Comparison of ENCODE assay signal across 16 mouse cellular contexts in genomic region chr14:21608886-21609285, GRCm38 (mm10).
DNase-seq lines count a peak whose midpoint lies in the region; ATAC-seq lines count a peak whose summit lies in the region.
"Had no signal": no experiment of that assay in that cellular context is flagged by ENCODE, and none has a peak within 500 bp of the region (broad histone marks: within the 10 kb centered on the region; RNA-seq: fewer than 3 reads in every experiment).

No protein-coding gene starts in this region.

- no peak for DNase-seq in forebrain, embryonic 10.5 days (ENCODE audit: extremely low spot score, low spot score)
- peak; percentile 53 for DNase-seq in forebrain, embryonic 14.5 days (ENCODE audit: low spot score)
- DNase-seq in gastrocnemius, adult 18-20 months (ENCODE audit: low spot score): no peak
- no peak for DNase-seq in frontal cortex, postnatal 14 days (ENCODE audit: low spot score in 2 of 2)
- DNase-seq: cerebellum, adult 8-10 months; gastrocnemius, postnatal 14 days; kidney, adult 9 months had no signal

- H3K4me3 ChIP-seq in kidney, embryonic 16.5 days (ENCODE audit: low read length): no peak overlapping the region
- H3K4me3 ChIP-seq in kidney, embryonic 14.5 days (ENCODE audit: low read length): no peak overlapping the region
- H3K4me3 ChIP-seq in forebrain, embryonic 10.5 days: no peak overlapping the region
- no peak overlapping the region for H3K4me3 ChIP-seq in forebrain, embryonic 14.5 days (ENCODE audit: low read depth, low read length)
- H3K4me3 ChIP-seq in midbrain, embryonic 16.5 days (ENCODE audit: low read depth, low read length): no peak overlapping the region
- H3K4me3 ChIP-seq: embryonic facial prominence, embryonic 10.5 days; heart, embryonic 15.5 days; intestine, embryonic 15.5 days; limb, embryonic 15.5 days; liver, embryonic 15.5 days had no signal

- 30% methylated on average over 4 of the region's 4 CpGs for WGBS in kidney, embryonic 16.5 days
- 28% methylated on average over 4 of the region's 4 CpGs for WGBS in kidney, embryonic 14.5 days
- 36% methylated on average over 4 of the region's 4 CpGs for WGBS in forebrain, embryonic 10.5 days
- 2% methylated on average over 4 of the region's 4 CpGs for WGBS in forebrain, embryonic 14.5 days
- 7% methylated on average over 4 of the region's 4 CpGs for WGBS in midbrain, embryonic 16.5 days

- H3K27me3 ChIP-seq in kidney, embryonic 16.5 days (ENCODE audit: insufficient read depth, low read length): no peaks in the 10 kb centered on the region
- no peaks in the 10 kb centered on the region for H3K27me3 ChIP-seq in kidney, embryonic 14.5 days (ENCODE audit: control insufficient read depth, insufficient read depth, low read length)
- no peaks in the 10 kb centered on the region for H3K27me3 ChIP-seq in forebrain, embryonic 10.5 days (ENCODE audit: poor library complexity, severe bottlenecking)
- H3K27me3 ChIP-seq in forebrain, embryonic 14.5 days (replicated peaks; ENCODE audit: control insufficient read depth, insufficient read depth, low read length): no peaks in the 10 kb centered on the region
- no peaks in the 10 kb centered on the region for H3K27me3 ChIP-seq in midbrain, embryonic 16.5 days (ENCODE audit: control insufficient read depth, insufficient read depth, low read depth, low read length)
- H3K27me3 ChIP-seq: heart, embryonic 15.5 days; intestine, embryonic 15.5 days; limb, embryonic 15.5 days; liver, embryonic 15.5 days had no signal

- no peak for ATAC-seq in kidney, embryonic 16.5 days (ENCODE audit: low FRiP score, low TSS enrichment)
- ATAC-seq in kidney, embryonic 14.5 days (ENCODE audit: low FRiP score, low TSS enrichment): no peak
- no peak; the same call in 1 of the 2 replicates for ATAC-seq in forebrain, embryonic 14.5 days
- no peak for ATAC-seq in midbrain, embryonic 16.5 days
- ATAC-seq: intestine, embryonic 15.5 days had no signal

- H3K9me3 ChIP-seq in kidney, embryonic 16.5 days (ENCODE audit: low read length): no peaks in the 10 kb centered on the region
- H3K9me3 ChIP-seq in kidney, embryonic 14.5 days (ENCODE audit: control insufficient read depth, low read length): no peaks in the 10 kb centered on the region
- H3K9me3 ChIP-seq in forebrain, embryonic 10.5 days: no peaks in the 10 kb centered on the region
- H3K9me3 ChIP-seq in forebrain, embryonic 14.5 days (replicated peaks; ENCODE audit: control insufficient read depth, low read length): no peaks in the 10 kb centered on the region
- no peaks in the 10 kb centered on the region for H3K9me3 ChIP-seq in midbrain, embryonic 16.5 days (replicated peaks; ENCODE audit: control insufficient read depth, low read length, poor library complexity, severe bottlenecking)
- H3K9me3 ChIP-seq: embryonic facial prominence, embryonic 10.5 days; heart, embryonic 15.5 days; intestine, embryonic 15.5 days; limb, embryonic 15.5 days; liver, embryonic 15.5 days had no signal

- H3K36me3 ChIP-seq in kidney, embryonic 16.5 days (ENCODE audit: insufficient read depth, low read length): no peaks in the 10 kb centered on the region
- no peaks in the 10 kb centered on the region for H3K36me3 ChIP-seq in kidney, embryonic 14.5 days (ENCODE audit: control insufficient read depth, insufficient read depth, low read length)
- H3K36me3 ChIP-seq in forebrain, embryonic 10.5 days (replicated peaks): peaks cover 6% of the 10 kb centered on the region; the same call in 1 of the 2 replicates
- H3K36me3 ChIP-seq in forebrain, embryonic 14.5 days (ENCODE audit: control insufficient read depth, insufficient read depth, low read length): peaks cover 9% of the 10 kb centered on the region; the same call in 1 of the 2 replicates
- no peaks in the 10 kb centered on the region for H3K36me3 ChIP-seq in midbrain, embryonic 16.5 days (ENCODE audit: control insufficient read depth, insufficient read depth, low read length)
- H3K36me3 ChIP-seq: heart, embryonic 15.5 days; intestine, embryonic 15.5 days; limb, embryonic 15.5 days; liver, embryonic 15.5 days had no signal

- H3K27ac ChIP-seq in kidney, embryonic 16.5 days (ENCODE audit: low read length): no peak overlapping the region
- H3K27ac ChIP-seq in kidney, embryonic 14.5 days (ENCODE audit: low read depth, low read length): no peak overlapping the region
- H3K27ac ChIP-seq in forebrain, embryonic 10.5 days: peak overlapping the region; percentile 35; the same call in 1 of the 2 replicates
- peak overlapping the region; percentile 82 for H3K27ac ChIP-seq in forebrain, embryonic 14.5 days (ENCODE audit: low read depth, low read length)
- H3K27ac ChIP-seq in midbrain, embryonic 16.5 days (ENCODE audit: low read length): peak overlapping the region; percentile 53; the same call in 1 of the 2 replicates
- H3K27ac ChIP-seq: embryonic facial prominence, embryonic 10.5 days; intestine, embryonic 15.5 days; limb, embryonic 15.5 days; liver, embryonic 15.5 days; stomach, postnatal 0 days had no signal

- H3K9ac ChIP-seq in kidney, embryonic 16.5 days (replicated peaks; ENCODE audit: low read length): 0 out of 2 replicates have a peak overlapping the region, but pooled peaks have one; percentile 26
- no peak overlapping the region for H3K9ac ChIP-seq in kidney, embryonic 14.5 days (ENCODE audit: low read depth, low read length)
- H3K9ac ChIP-seq in forebrain, embryonic 14.5 days (ENCODE audit: low read length): peak overlapping the region; percentile 21; the same call in 1 of the 2 replicates
- no peak overlapping the region for H3K9ac ChIP-seq in midbrain, embryonic 16.5 days (ENCODE audit: low read depth, low read length)
- H3K9ac ChIP-seq: heart, embryonic 15.5 days; intestine, embryonic 15.5 days; limb, embryonic 15.5 days; liver, embryonic 15.5 days had no signal

- H3K4me1 ChIP-seq in kidney, embryonic 16.5 days (ENCODE audit: insufficient read depth, low read length): peaks cover 19% of the 10 kb centered on the region; the same call in 1 of the 2 replicates
- peaks cover 11% of the 10 kb centered on the region for H3K4me1 ChIP-seq in kidney, embryonic 14.5 days (ENCODE audit: control insufficient read depth, insufficient read depth, low read length)
- peaks cover 39% of the 10 kb centered on the region for H3K4me1 ChIP-seq in forebrain, embryonic 10.5 days
- peaks cover 27% of the 10 kb centered on the region for H3K4me1 ChIP-seq in forebrain, embryonic 14.5 days (ENCODE audit: control insufficient read depth, insufficient read depth, low read length)
- peaks cover 22% of the 10 kb centered on the region for H3K4me1 ChIP-seq in midbrain, embryonic 16.5 days (ENCODE audit: control insufficient read depth, insufficient read depth, low read length)
- H3K4me1 ChIP-seq: intestine, embryonic 15.5 days; liver, embryonic 15.5 days had no signal

- no peak overlapping the region for H3K4me2 ChIP-seq in kidney, embryonic 16.5 days (replicated peaks; ENCODE audit: low read depth, low read length)
- H3K4me2 ChIP-seq in kidney, embryonic 14.5 days (replicated peaks; ENCODE audit: low read depth, low read length): no peak overlapping the region
- 0 out of 2 replicates have a peak overlapping the region, but pooled peaks have one; percentile 10 for H3K4me2 ChIP-seq in forebrain, embryonic 14.5 days (ENCODE audit: low read length)
- no peak overlapping the region for H3K4me2 ChIP-seq in midbrain, embryonic 16.5 days (ENCODE audit: low read length)
- H3K4me2 ChIP-seq: heart, embryonic 15.5 days; intestine, embryonic 15.5 days; limb, embryonic 15.5 days; liver, embryonic 15.5 days had no signal

Comparison
In these comparisons a context has a peak if more than half of its experiments do, and no peak if none do; other contexts are left out.
1. H3K9ac ChIP-seq: peak in kidney, embryonic 16.5 days (single experiment) and forebrain, embryonic 14.5 days (single experiment); none in kidney, embryonic 14.5 days (single experiment) and midbrain, embryonic 16.5 days (single experiment).
2. H3K27ac ChIP-seq: peak in forebrain, embryonic 10.5 days (single experiment), forebrain, embryonic 14.5 days (single experiment) and midbrain, embryonic 16.5 days (single experiment); none in kidney, embryonic 16.5 days (single experiment) and kidney, embryonic 14.5 days (single experiment).